Mouse (Mus musculus): ENCODE results near the gene Ddx42. TPM values are rescaled to one million over a fixed set of nuclear protein-coding genes. Genes with fewer than 3 reads are reported as not detected.

The Ddx42 gene
- polyA plus RNA-seq, 2 experiments, result 13.5 to 20.7 TPM

DNA sequence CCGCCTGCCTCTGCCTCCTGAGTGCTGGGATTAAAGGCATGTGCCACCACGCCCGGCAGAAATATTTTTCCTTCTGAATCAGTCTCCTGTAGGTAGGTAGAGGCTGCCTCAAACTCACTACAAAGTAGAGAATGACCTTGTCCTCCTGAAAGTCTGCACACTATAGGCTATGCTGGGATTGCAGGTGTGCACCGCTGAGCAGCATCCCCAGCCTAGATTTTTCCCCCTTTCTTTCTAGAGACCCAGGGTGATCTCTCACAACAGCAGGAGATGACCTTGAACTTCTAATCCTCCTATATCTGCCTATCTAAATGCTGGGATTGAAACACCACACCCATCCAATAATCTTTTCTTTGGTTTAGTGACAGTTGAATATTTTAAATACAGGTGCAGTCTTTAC, 29.4 kb upstream of the Ddx42 start:
- ATAC-seq (ENCODE audit: insufficient read depth), result no peak
- no peak for DNase-seq (ENCODE audit: low read depth in 3 of 3, low spot score in 3 of 3)
- no peaks in the 10 kb centered on the region for H3K36me3 ChIP-seq (replicated peaks; ENCODE audit: control insufficient read depth, insufficient read depth, low read depth)

GRCm38 (mm10) chr11:106191716-106192115, 25.0 kb upstream of the Ddx42 start:
- H3K4me3 ChIP-seq (ENCODE audit: insufficient read depth in 1 of 2, low read depth in 2 of 2, low read length in 2 of 2), result no peak overlapping the region; a peak in 1 of 4 replicates
- WGBS (ENCODE audit: insufficient replicate concordance), result 70% methylated on average over 3 of the region's 3 CpGs

More for the DNA sequence above, 29.4 kb upstream of the Ddx42 start:
- H3K4me2 ChIP-seq (ENCODE audit: low read depth), result no peak overlapping the region
- peaks cover 6 to 7% of the 10 kb centered on the region in 2 experiments for H3K4me1 ChIP-seq (replicated peaks; ENCODE audit: control insufficient read depth in 2 of 2, insufficient read depth in 2 of 2, low read length in 1 of 2)
- WGBS (ENCODE audit: insufficient replicate concordance), result 78% methylated on average over 4 of the region's 4 CpGs
- no peak overlapping the region for H3K27ac ChIP-seq
- TF ChIP-seq CTCF (IDR thresholded peaks at IDR 0.05; ENCODE audit: low read depth), result no peak
- no peak for TF ChIP-seq EP300 (IDR thresholded peaks at IDR 0.05; ENCODE audit: low read depth)
- H3K9ac ChIP-seq (replicated peaks), result no peak overlapping the region
- H3K27me3 ChIP-seq (ENCODE audit: control insufficient read depth, insufficient read depth, low read length), result no peaks in the 10 kb centered on the region
- H3K4me3 ChIP-seq (ENCODE audit: insufficient read depth in 1 of 2, low read depth in 2 of 2, low read length in 2 of 2), result no peak overlapping the region
- H3K9me3 ChIP-seq (ENCODE audit: control insufficient read depth, low read length), result no peaks in the 10 kb centered on the region

GRCm38 (mm10) chr11:106192241-106192640, 24.5 kb upstream of the Ddx42 start:
- H3K9me3 ChIP-seq (ENCODE audit: control insufficient read depth, low read length), result no peaks in the 10 kb centered on the region
- H3K4me3 ChIP-seq (ENCODE audit: insufficient read depth in 1 of 2, low read depth in 2 of 2, low read length in 2 of 2), result peak overlapping the region; percentile 74 to 83
- WGBS (ENCODE audit: insufficient replicate concordance), result 21% methylated on average over 5 of the region's 5 CpGs
- peak overlapping the region; percentile 85 for H3K4me2 ChIP-seq (ENCODE audit: low read depth)
- peaks cover 9% of the 10 kb centered on the region for H3K36me3 ChIP-seq (replicated peaks; ENCODE audit: control insufficient read depth, insufficient read depth, low read depth)
- H3K27ac ChIP-seq, result peak overlapping the region; percentile 86
- no peaks in the 10 kb centered on the region for H3K27me3 ChIP-seq (ENCODE audit: control insufficient read depth, insufficient read depth, low read length)
- H3K9ac ChIP-seq (replicated peaks), result peak overlapping the region; percentile 71
- TF ChIP-seq EP300 (IDR thresholded peaks at IDR 0.05; ENCODE audit: low read depth) (no peak), CTCF (IDR thresholded peaks at IDR 0.05; ENCODE audit: low read depth) (no peak)
- peaks cover 14% of the 10 kb centered on the region in 2 experiments for H3K4me1 ChIP-seq (replicated peaks; ENCODE audit: control insufficient read depth in 2 of 2, insufficient read depth in 2 of 2, low read length in 1 of 2)
- ATAC-seq (ENCODE audit: insufficient read depth) (no peak), DNase-seq (ENCODE audit: low read depth in 3 of 3, low spot score in 3 of 3) (no peak)

More at GRCm38 (mm10) chr11:106191716-106192115, 25.0 kb upstream of the Ddx42 start:
- TF ChIP-seq CTCF (IDR thresholded peaks at IDR 0.05; ENCODE audit: low read depth) (no peak), EP300 (IDR thresholded peaks at IDR 0.05; ENCODE audit: low read depth) (no peak)
- peaks cover 4% of the 10 kb centered on the region for H3K36me3 ChIP-seq (replicated peaks; ENCODE audit: control insufficient read depth, insufficient read depth, low read depth)
- H3K27ac ChIP-seq, result peak overlapping the region; percentile 6; the same call in 1 of the 2 replicates
- no peak overlapping the region for H3K9ac ChIP-seq (replicated peaks)
- DNase-seq (ENCODE audit: low read depth in 3 of 3, low spot score in 3 of 3) (no peak), ATAC-seq (ENCODE audit: insufficient read depth) (no peak)
- H3K9me3 ChIP-seq (ENCODE audit: control insufficient read depth, low read length), result no peaks in the 10 kb centered on the region
- H3K27me3 ChIP-seq (ENCODE audit: control insufficient read depth, insufficient read depth, low read length), result no peaks in the 10 kb centered on the region
- peak overlapping the region; percentile 85 for H3K4me2 ChIP-seq (ENCODE audit: low read depth)
- H3K4me1 ChIP-seq (replicated peaks; ENCODE audit: control insufficient read depth in 2 of 2, insufficient read depth in 2 of 2, low read length in 1 of 2), result peaks cover 14% of the 10 kb centered on the region in 2 experiments

DNA sequence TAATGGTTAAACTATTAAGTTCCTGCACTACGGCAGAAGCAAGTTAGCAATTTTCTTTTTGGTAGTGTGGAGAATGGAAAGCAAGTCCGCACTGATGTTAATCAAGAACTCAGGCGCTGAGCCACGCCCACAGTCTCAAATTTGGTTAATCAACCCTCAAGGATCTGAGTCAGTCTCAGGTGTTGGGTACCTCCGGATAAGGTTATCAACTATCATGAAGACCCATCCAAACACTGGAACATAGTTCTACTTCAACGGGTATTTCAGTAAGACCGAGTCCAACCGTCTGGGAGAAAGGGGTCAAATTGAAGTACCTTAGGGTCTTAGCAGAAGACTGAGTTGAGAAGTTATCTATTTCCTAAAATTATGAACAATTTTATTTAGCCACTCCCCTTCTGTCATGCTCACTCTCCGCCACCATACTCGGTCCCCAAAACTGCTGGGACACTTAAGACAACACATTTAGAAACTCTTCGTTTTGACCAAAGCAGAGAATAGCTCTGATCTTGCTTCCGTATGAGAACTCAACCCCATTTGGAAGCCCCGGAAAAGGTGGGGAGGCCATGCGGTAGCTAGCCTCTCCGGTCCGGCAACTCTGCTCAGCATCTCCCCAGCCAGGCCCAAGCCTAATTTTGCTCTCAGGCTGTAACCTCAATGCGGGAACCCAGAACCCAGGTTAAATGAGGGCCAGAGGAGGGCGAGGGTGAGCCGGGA, 23.9 kb upstream of the Ddx42 start:
- peak overlapping the region; percentile 71 for H3K9ac ChIP-seq (replicated peaks)
- ATAC-seq (ENCODE audit: insufficient read depth), result peak; percentile 55
- peaks cover 13% of the 10 kb centered on the region for H3K36me3 ChIP-seq (replicated peaks; ENCODE audit: control insufficient read depth, insufficient read depth, low read depth)
- peak overlapping the region; percentile 86 for H3K27ac ChIP-seq
- WGBS (ENCODE audit: insufficient replicate concordance), result 3% methylated on average over 19 of the region's 19 CpGs
- H3K4me2 ChIP-seq (ENCODE audit: low read depth), result peak overlapping the region; percentile 85
- H3K4me3 ChIP-seq (ENCODE audit: insufficient read depth in 1 of 2, low read depth in 2 of 2, low read length in 2 of 2), result peak overlapping the region; percentile 74 to 83
- no peaks in the 10 kb centered on the region for H3K27me3 ChIP-seq (ENCODE audit: control insufficient read depth, insufficient read depth, low read length)
- H3K4me1 ChIP-seq (replicated peaks; ENCODE audit: control insufficient read depth in 2 of 2, insufficient read depth in 2 of 2, low read length in 1 of 2), result peaks cover 14% of the 10 kb centered on the region in 2 experiments
- peak in 1 of 3 experiments; percentile 48 for DNase-seq (ENCODE audit: low read depth in 3 of 3, low spot score in 3 of 3)
- H3K9me3 ChIP-seq (ENCODE audit: control insufficient read depth, low read length), result no peaks in the 10 kb centered on the region
- TF ChIP-seq CTCF (IDR thresholded peaks at IDR 0.05; ENCODE audit: low read depth), result peak; percentile 19; the same call in 1 of the 2 replicates
- no peak for TF ChIP-seq EP300 (IDR thresholded peaks at IDR 0.05; ENCODE audit: low read depth)

DNA sequence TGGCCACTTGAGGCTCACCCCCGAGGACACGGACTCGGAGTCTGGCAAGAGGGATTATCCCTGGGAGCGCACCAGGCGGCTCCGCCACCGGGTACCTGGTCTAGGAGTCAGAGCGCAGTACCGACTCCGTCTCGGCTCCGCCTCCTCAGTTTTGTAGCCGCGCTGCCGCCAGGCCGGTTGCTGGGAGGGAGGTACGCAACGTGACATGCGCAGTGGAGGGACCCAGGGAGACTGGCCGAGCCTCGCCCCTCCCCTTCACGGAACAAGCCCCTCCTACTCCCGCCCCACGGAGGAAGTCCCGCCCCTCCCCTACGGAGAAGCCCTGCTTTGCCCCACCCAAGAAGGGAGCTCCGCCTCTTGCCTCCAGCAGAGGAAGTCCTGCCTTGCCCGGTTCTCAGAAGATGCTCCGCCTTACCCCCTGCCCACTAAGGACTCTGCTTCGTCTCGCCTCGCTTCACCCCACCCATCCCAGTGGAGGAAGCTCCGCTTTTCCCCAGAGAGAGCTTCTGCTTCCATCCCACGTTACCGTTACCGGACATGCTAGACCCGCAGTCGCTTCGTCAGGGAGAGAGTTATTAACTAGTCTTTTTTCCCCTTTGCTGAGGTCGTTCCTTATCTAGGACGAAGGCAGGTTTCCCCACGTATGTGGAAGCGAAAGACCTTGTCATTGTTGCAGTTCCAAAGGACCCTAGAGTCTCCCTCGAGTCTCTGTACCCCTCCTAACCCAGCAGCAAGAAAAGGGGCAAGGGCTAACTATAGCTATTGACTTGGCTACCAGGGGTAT, 23.2 kb upstream of the Ddx42 start:
- H3K4me1 ChIP-seq (replicated peaks; ENCODE audit: control insufficient read depth in 2 of 2, insufficient read depth in 2 of 2, low read length in 1 of 2), result peaks cover 16 to 18% of the 10 kb centered on the region in 2 experiments
- WGBS (ENCODE audit: insufficient replicate concordance), result under 1% methylated on average over 44 of the region's 44 CpGs
- peaks cover 15% of the 10 kb centered on the region for H3K36me3 ChIP-seq (replicated peaks; ENCODE audit: control insufficient read depth, insufficient read depth, low read depth)
- no peaks in the 10 kb centered on the region for H3K27me3 ChIP-seq (ENCODE audit: control insufficient read depth, insufficient read depth, low read length)
- peak overlapping the region; percentile 92 for H3K4me2 ChIP-seq (ENCODE audit: low read depth)
- no peaks in the 10 kb centered on the region for H3K9me3 ChIP-seq (ENCODE audit: control insufficient read depth, low read length)
- TF ChIP-seq EP300 (IDR thresholded peaks at IDR 0.05; ENCODE audit: low read depth) (no peak), CTCF (IDR thresholded peaks at IDR 0.05; ENCODE audit: low read depth) (peak; percentile 9)
- DNase-seq (ENCODE audit: low read depth in 3 of 3, low spot score in 3 of 3), result peak; percentile 95 to 97 (median 96)
- peak; percentile 96 for ATAC-seq (ENCODE audit: insufficient read depth)
- peak overlapping the region; percentile 86 for H3K27ac ChIP-seq
- H3K9ac ChIP-seq (replicated peaks), result peak overlapping the region; percentile 76
- peak overlapping the region; percentile 74 to 83 for H3K4me3 ChIP-seq (ENCODE audit: insufficient read depth in 1 of 2, low read depth in 2 of 2, low read length in 2 of 2)

Measured in liver, embryonic 14.5 days (tissue).